Mouse (Mus musculus): ENCODE measurements around the gene Galr3. TPM values are rescaled to one million over a fixed set of nuclear protein-coding genes. Genes with fewer than 3 reads are reported as not detected.
A peak's percentile ranks its signal among the peaks of the same experiment; 100 is the strongest.

Galr3 gene
- polyA plus RNA-seq (2016; fragmentation: Nextera tagmentation; extraction: Ambion mirVana), result 0.13 TPM in 1 of 2 replicates, not detected in the other

- peak within 1 kb of the TSS; percentile 86 for H3K27ac ChIP-seq
Observed at GRCm38 (mm10) chr15:79041585-79041984, at the start of gene Galr3. TSS of gene Galr3 (plus strand) at chr15:79041885.

DNA sequence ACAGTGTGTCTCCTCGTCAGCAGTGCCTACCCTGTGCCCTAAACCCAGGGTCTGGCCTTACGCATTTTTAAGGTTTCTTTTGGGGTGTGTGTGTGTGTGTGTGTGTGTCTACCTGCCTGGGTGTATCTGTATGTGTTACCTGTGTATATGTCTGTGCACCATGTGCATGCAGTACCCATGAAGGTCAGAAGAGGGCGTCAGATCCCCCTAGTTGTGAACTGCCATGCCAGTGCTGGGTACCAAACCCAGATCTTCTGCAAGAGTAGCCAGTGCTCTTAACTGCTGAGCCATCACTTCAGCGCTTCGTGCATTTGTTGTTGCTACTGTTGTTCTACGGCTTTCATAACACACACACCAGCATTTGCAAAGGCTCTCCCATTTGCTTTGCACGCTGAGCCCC lies 49.5 kb upstream of the Galr3 start:
- WGBS, result 92% methylated on average over 7 of the region's 7 CpGs
- no peaks in the 10 kb centered on the region for H3K9me3 ChIP-seq (replicated peaks)
- peaks cover 3% of the 10 kb centered on the region; the same call in 1 of the 2 replicates for H3K4me1 ChIP-seq
- no peaks in the 10 kb centered on the region for H3K27me3 ChIP-seq (ENCODE audit: low read depth, poor library complexity, severe bottlenecking)
- no peak overlapping the region for H3K27ac ChIP-seq
- H3K36me3 ChIP-seq, result peaks cover 99% of the 10 kb centered on the region
- no peak for DNase-seq (ENCODE audit: low spot score)
- no peak overlapping the region for H3K4me3 ChIP-seq

More at GRCm38 (mm10) chr15:79041585-79041984, at the start of gene Galr3:
- peaks cover 74% of the 10 kb centered on the region for H3K4me1 ChIP-seq
- WGBS, result 81% methylated on average over 6 of the region's 6 CpGs
- peaks cover 9% of the 10 kb centered on the region for H3K36me3 ChIP-seq
- peak within 1 kb of the TSS; percentile 65 for H3K4me3 ChIP-seq
- no peak for DNase-seq (ENCODE audit: low spot score)
- H3K9me3 ChIP-seq (replicated peaks), result no peaks in the 10 kb centered on the region
- peaks cover 50% of the 10 kb centered on the region for H3K27me3 ChIP-seq (ENCODE audit: low read depth, poor library complexity, severe bottlenecking)

GRCm38 (mm10) chr15:78992925-78993324 lies 48.8 kb upstream of the Galr3 start:
- no peaks in the 10 kb centered on the region for H3K9me3 ChIP-seq (replicated peaks)
- H3K27me3 ChIP-seq (ENCODE audit: low read depth, poor library complexity, severe bottlenecking), result no peaks in the 10 kb centered on the region
- H3K36me3 ChIP-seq, result peaks cover 99% of the 10 kb centered on the region
- H3K27ac ChIP-seq, result no peak overlapping the region
- H3K4me3 ChIP-seq, result no peak overlapping the region
- no peak for DNase-seq (ENCODE audit: low spot score)
- 95% methylated on average over 24 of the region's 24 CpGs for WGBS
- peaks cover 3% of the 10 kb centered on the region; the same call in 1 of the 2 replicates for H3K4me1 ChIP-seq

DNA sequence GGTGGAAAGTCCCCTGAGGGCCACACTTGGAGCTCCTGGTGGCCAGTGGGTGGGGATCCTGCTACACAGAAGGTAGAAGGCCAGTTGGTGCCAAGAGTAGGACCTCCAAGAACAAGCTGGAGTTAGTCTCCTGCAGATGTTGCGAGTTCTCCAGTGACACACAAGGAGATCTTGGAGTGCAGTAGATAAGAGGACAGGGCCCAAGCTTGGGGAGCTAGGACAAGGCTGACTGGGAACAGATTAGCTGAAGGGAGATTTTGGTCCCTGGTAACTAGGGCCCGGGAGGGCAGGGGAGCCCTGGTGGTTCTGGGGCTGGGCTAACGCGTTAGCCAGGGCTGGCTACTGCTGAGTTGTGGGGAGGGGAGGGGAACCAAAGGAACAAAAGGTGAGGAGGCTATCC lies 45.8 kb upstream of the Galr3 start:
- DNase-seq (ENCODE audit: low spot score), result no peak
- peaks cover 11% of the 10 kb centered on the region; the same call in 1 of the 2 replicates for H3K4me1 ChIP-seq
- H3K27ac ChIP-seq, result peak overlapping the region; percentile 42; the same call in 1 of the 2 replicates
- H3K4me3 ChIP-seq, result no peak overlapping the region
- no peaks in the 10 kb centered on the region for H3K27me3 ChIP-seq (ENCODE audit: low read depth, poor library complexity, severe bottlenecking)
- no peaks in the 10 kb centered on the region for H3K9me3 ChIP-seq (replicated peaks)
- peaks cover 97% of the 10 kb centered on the region for H3K36me3 ChIP-seq
- 95% methylated on average over 4 of the region's 4 CpGs for WGBS

GRCm38 (mm10) chr15:78996663-78997062 lies 45.0 kb upstream of the Galr3 start:
- peaks cover 11% of the 10 kb centered on the region; the same call in 1 of the 2 replicates for H3K4me1 ChIP-seq
- 91% methylated on average over 3 of the region's 3 CpGs for WGBS

GRCm38 (mm10) chr15:78998348-78998747 lies 43.3 kb upstream of the Galr3 start:
- Histone ChIP-seq H3K27me3 (ENCODE audit: low read depth, poor library complexity, severe bottlenecking) (no peaks in the 10 kb centered on the region), H3K9me3 (replicated peaks) (no peaks in the 10 kb centered on the region), H3K4me1 (peaks cover 18% of the 10 kb centered on the region; the same call in 1 of the 2 replicates), H3K27ac (peak overlapping the region; percentile 22; the same call in 1 of the 2 replicates), H3K4me3 (no peak overlapping the region), H3K36me3 (peaks cover 97% of the 10 kb centered on the region)
- DNase-seq (ENCODE audit: low spot score), result no peak
- WGBS, result 76% methylated on average over 8 of the region's 8 CpGs

More at GRCm38 (mm10) chr15:78996663-78997062, 45.0 kb upstream of the Galr3 start:
- peaks cover 97% of the 10 kb centered on the region for H3K36me3 ChIP-seq
- no peaks in the 10 kb centered on the region for H3K9me3 ChIP-seq (replicated peaks)
- H3K4me3 ChIP-seq, result no peak overlapping the region
- no peaks in the 10 kb centered on the region for H3K27me3 ChIP-seq (ENCODE audit: low read depth, poor library complexity, severe bottlenecking)
- no peak overlapping the region for H3K27ac ChIP-seq
- no peak for DNase-seq (ENCODE audit: low spot score)

GRCm38 (mm10) chr15:78999586-78999985 lies 42.1 kb upstream of the Galr3 start:
- DNase-seq (ENCODE audit: low spot score), result no peak
- Histone ChIP-seq H3K36me3 (peaks cover 97% of the 10 kb centered on the region), H3K4me1 (peaks cover 18% of the 10 kb centered on the region; the same call in 1 of the 2 replicates), H3K27me3 (ENCODE audit: low read depth, poor library complexity, severe bottlenecking) (no peaks in the 10 kb centered on the region), H3K9me3 (replicated peaks) (no peaks in the 10 kb centered on the region), H3K27ac (no peak overlapping the region), H3K4me3 (no peak overlapping the region)
- WGBS, result 86% methylated on average over 11 of the region's 11 CpGs

DNA sequence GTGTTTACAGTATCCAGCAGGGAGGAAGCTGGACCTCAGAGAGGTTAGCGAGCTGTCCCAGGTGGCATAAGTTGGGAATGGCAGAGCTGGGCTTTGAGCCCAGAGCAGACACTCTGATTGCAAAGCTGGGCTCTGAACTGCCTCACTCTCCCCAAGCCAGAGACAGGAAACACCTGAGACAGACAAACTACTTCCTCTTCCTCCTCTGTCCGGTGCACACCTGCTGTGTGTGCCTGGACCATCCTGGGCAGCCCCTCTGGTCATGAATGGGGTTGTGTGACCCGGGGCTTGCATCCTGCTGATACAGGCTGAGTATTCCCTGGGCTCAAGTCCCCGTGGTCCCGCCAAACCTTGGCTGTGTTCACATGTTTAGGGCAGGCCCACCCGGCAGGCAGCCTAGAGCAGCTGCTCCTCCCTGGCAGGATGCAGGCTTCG lies 41.3 kb upstream of the Galr3 start:
- Histone ChIP-seq H3K4me1 (peaks cover 18% of the 10 kb centered on the region; the same call in 1 of the 2 replicates), H3K4me3 (no peak overlapping the region), H3K27me3 (ENCODE audit: low read depth, poor library complexity, severe bottlenecking) (no peaks in the 10 kb centered on the region), H3K9me3 (replicated peaks) (no peaks in the 10 kb centered on the region), H3K36me3 (peaks cover 97% of the 10 kb centered on the region), H3K27ac (no peak overlapping the region)
- 86% methylated on average over 7 of the region's 7 CpGs for WGBS
- DNase-seq (ENCODE audit: low spot score), result no peak

GRCm38 (mm10) chr15:79001559-79001958 lies 40.1 kb upstream of the Galr3 start:
- peaks cover 97% of the 10 kb centered on the region for H3K36me3 ChIP-seq
- H3K4me3 ChIP-seq, result no peak overlapping the region
- H3K27me3 ChIP-seq (ENCODE audit: low read depth, poor library complexity, severe bottlenecking), result no peaks in the 10 kb centered on the region
- H3K4me1 ChIP-seq, result peaks cover 15% of the 10 kb centered on the region; the same call in 1 of the 2 replicates
- no peaks in the 10 kb centered on the region for H3K9me3 ChIP-seq (replicated peaks)
- H3K27ac ChIP-seq, result no peak overlapping the region
- no peak for DNase-seq (ENCODE audit: low spot score)
- 91% methylated on average over 5 of the region's 5 CpGs for WGBS

DNA sequence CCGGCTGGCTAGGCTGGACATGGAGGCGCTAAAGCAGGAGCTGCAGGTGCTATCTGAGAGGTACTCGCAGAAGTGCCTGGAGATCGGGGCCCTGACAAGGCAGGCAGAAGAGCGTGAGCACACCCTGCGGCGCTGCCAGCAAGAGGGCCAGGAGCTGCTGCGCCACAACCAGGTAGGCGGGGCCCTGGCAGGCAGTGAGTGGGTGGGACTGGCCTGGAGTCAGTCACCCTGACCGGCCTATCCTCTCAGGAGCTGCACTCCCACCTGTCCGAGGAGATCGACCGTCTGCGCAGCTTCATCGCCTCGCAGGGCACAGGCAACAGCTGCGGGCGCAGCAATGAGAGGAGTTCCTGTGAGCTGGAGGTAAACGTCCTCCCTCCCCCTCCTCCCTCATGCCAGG lies 39.6 kb upstream of the Galr3 start:
- H3K9me3 ChIP-seq (replicated peaks), result no peaks in the 10 kb centered on the region
- H3K27me3 ChIP-seq (ENCODE audit: low read depth, poor library complexity, severe bottlenecking), result no peaks in the 10 kb centered on the region
- DNase-seq (ENCODE audit: low spot score), result no peak
- no peak overlapping the region for H3K27ac ChIP-seq
- 42% methylated on average over 19 of the region's 19 CpGs for WGBS
- peaks cover 97% of the 10 kb centered on the region for H3K36me3 ChIP-seq
- H3K4me1 ChIP-seq, result peaks cover 15% of the 10 kb centered on the region; the same call in 1 of the 2 replicates
- no peak overlapping the region for H3K4me3 ChIP-seq

- WGBS, result 90% methylated on average over 3 of the region's 3 CpGs
- no peak overlapping the region for H3K27ac ChIP-seq
- DNase-seq (ENCODE audit: low spot score), result no peak
Observed at GRCm38 (mm10) chr15:79003079-79003478, 38.6 kb upstream of the Galr3 start.

DNA sequence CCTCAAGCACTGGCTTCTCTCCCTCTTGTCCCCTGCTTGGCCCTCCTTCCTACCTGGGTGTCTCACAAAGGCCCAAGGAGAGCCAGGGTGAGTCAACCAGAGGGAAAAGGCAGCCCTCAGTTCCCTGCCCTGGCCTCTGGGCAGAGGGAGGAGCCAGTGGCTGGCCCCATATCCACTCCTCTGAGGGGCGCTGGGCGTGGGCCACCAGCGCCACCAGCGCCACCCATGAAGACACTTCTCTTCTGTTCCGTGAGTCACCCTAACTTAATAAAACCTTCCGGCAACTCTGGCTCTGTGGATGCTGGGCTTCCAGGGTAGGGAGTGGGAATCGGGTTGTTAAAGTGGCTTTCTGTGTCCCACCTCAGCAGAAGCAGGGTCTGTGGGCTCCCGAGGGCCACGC lies 36.1 kb upstream of the Galr3 start:
- H3K9me3 ChIP-seq (replicated peaks), result no peaks in the 10 kb centered on the region
- H3K4me1 ChIP-seq, result peaks cover 19% of the 10 kb centered on the region
- H3K4me3 ChIP-seq, result no peak overlapping the region
- peaks cover 73% of the 10 kb centered on the region for H3K36me3 ChIP-seq
- no peak for DNase-seq (ENCODE audit: low spot score)
- WGBS, result 91% methylated on average over 9 of the region's 9 CpGs
- no peak overlapping the region for H3K27ac ChIP-seq
- no peaks in the 10 kb centered on the region for H3K27me3 ChIP-seq (ENCODE audit: low read depth, poor library complexity, severe bottlenecking)

More at GRCm38 (mm10) chr15:79003079-79003478, 38.6 kb upstream of the Galr3 start:
- Histone ChIP-seq H3K27me3 (ENCODE audit: low read depth, poor library complexity, severe bottlenecking) (no peaks in the 10 kb centered on the region), H3K9me3 (replicated peaks) (no peaks in the 10 kb centered on the region), H3K36me3 (peaks cover 96% of the 10 kb centered on the region), H3K4me1 (peaks cover 15% of the 10 kb centered on the region; the same call in 1 of the 2 replicates), H3K4me3 (no peak overlapping the region)

GRCm38 (mm10) chr15:79006638-79007037 lies 35.0 kb upstream of the Galr3 start:
- peaks cover 23% of the 10 kb centered on the region for H3K4me1 ChIP-seq
- peaks cover 62% of the 10 kb centered on the region for H3K36me3 ChIP-seq
- no peak for DNase-seq (ENCODE audit: low spot score)
- 84% methylated on average over 3 of the region's 3 CpGs for WGBS
- no peak overlapping the region for H3K4me3 ChIP-seq
- no peaks in the 10 kb centered on the region for H3K27me3 ChIP-seq (ENCODE audit: low read depth, poor library complexity, severe bottlenecking)
- no peaks in the 10 kb centered on the region for H3K9me3 ChIP-seq (replicated peaks)
- H3K27ac ChIP-seq, result no peak overlapping the region

Measured in limb, embryonic 10.5 days (tissue).